Mouse (Mus musculus) liver, embryonic 16.5 days (tissue): Measurements from ENCODE around the gene Acss1. TPM values are rescaled to one million over a fixed set of nuclear protein-coding genes. Genes with fewer than 3 reads are reported as not detected.

Source experiments
- ATAC-seq: fragments of 200-750 bp; cut with Nextera tagmentation; 2 replicates; pipeline ENCODE4 v1.8.0; 2017; ENCODE audit warnings: low read depth, mild to moderate bottlenecking, moderate number of reproducible peaks, moderate library complexity
- H3K27ac ChIP-seq: fragments of 300-500 bp; sonication (generic); 2 replicates; pipeline ENCODE4 v1.5.1; 2014; ENCODE audit warnings: mild to moderate bottlenecking, low read length
- H3K27me3 ChIP-seq: fragments of 300-500 bp; sonication (generic); 2 replicates; pipeline ENCODE4 v1.6.1; 2014; ENCODE audit warnings: low read depth, low read length, mixed read lengths; ENCODE audit not compliant: control insufficient read depth, insufficient read depth
- H3K36me3 ChIP-seq: fragments of 300-500 bp; sonication (generic); 2 replicates; pipeline ENCODE4 v1.6.1; 2014; ENCODE audit warnings: mild to moderate bottlenecking; ENCODE audit not compliant: control insufficient read depth, insufficient read depth
- H3K4me1 ChIP-seq: fragments of 300-500 bp; sonication (generic); 2 replicates; pipeline ENCODE4 v1.6.1; 2014; ENCODE audit warnings: low read depth, low read length, mixed read lengths; ENCODE audit not compliant: control insufficient read depth
- H3K4me2 ChIP-seq: fragments of 300-500 bp; sonication (generic); 2 replicates; pipeline ENCODE4 v1.6.1; 2014; ENCODE audit warnings: low read depth, low read length, mixed read lengths
- H3K4me3 ChIP-seq: fragments of 300-500 bp; sonication (generic); 2 replicates; pipeline ENCODE4 v1.5.1; 2014; ENCODE audit warnings: low read depth, mild to moderate bottlenecking, low read length
- H3K9ac ChIP-seq: fragments of 300-500 bp; sonication (generic); 2 replicates; pipeline ENCODE4 v1.6.1; 2014; ENCODE audit warnings: low read depth, low read length
- H3K9me3 ChIP-seq: fragments of 300-500 bp; sonication (generic); replicated peaks from 2 replicates; pipeline ENCODE4 v1.6.1; 2016; ENCODE audit warnings: low read length; ENCODE audit not compliant: control insufficient read depth
- WGBS: fragments of 180-500 bp; shearing (Covaris S2); extraction: QIAGEN DNeasy Blood & Tissue Kit; methylation state at CpG from one replicate; pipeline ENCODE4 v1.1.7; 2014; ENCODE audit not compliant: insufficient replicate concordance; 5-methylcytosine and 5-hydroxymethylcytosine counted together
- polyA plus RNA-seq: library from polyadenylated mRNA; unstranded; fragments of >200 nt; fragmentation: Nextera tagmentation; extraction: Ambion mirVana; gene quantifications from 2 replicates; pipeline ENCODE4 v1.2.1, GENCODE M21; 2015

Acss1 gene
- polyA plus RNA-seq, 1 experiment from 2014 or later = 56.3 TPM

DNA sequence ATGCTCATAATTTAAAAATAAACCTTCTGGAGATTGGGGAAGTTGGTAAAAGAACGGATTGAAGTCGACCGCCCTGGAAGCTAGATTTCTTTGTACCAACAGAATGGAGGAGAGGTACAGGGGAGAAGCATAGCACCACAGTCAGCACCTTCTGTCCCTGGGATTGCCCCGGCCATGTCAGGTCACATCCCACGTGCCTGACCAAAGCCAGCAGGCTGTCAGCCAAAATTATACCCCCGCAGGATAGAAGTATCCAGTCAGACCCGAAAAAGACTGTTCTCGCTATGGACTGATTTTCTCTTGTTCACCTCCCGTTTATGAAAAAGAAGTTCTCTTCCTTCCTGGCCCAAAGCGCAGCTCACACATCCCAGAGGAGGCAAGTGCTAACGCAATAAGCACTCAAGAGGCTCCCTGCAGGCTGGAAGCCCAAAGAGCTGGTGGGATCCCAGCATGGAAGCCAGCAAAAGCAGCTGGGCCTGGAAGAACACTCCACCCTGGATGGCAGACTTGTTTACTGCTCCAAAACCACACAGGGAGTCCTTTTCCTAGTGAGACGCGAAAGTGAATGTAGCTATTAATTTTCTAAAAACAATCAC lies 19.9 kb downstream of the Acss1 start:
- WGBS = 67% methylated on average over 13 of the region's 13 CpGs
- no peak for ATAC-seq
- Histone ChIP-seq H3K27ac (no peak overlapping the region), H3K9ac (no peak overlapping the region), H3K36me3 (no peaks in the 10 kb centered on the region; the same call in 1 of the 2 replicates), H3K9me3 (no peaks in the 10 kb centered on the region), H3K27me3 (no peaks in the 10 kb centered on the region), H3K4me3 (no peak overlapping the region), H3K4me2 (no peak overlapping the region), H3K4me1 (peaks cover 45% of the 10 kb centered on the region)

DNA sequence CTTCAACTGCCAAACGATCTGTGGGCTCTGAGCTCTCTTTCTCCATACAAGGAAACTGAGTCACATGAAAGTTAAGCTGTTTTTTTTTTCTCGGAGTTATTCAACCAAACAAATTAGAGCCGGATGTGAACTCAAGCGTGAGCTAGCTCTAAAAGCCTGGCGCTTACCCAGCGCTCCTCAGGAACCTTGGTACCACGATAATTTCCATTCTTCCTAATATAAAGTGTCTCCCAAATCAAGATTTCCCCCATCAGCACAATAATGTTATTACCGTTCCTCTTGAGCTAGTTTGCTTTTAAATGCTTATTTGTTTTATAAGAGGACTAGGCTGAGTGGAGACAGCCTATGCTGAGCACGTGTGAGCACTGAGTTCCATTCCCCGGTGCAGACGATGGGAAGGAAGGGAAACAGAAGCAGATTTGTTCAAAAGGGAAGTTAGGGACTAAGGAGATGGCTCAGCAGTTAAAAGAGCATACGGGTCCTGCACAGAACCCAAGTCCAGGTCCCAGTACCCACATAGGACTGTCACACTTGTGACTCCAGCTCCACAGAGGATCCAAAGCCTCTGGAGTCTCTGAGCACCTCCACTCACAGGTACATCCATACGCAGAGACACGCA lies 20.5 kb downstream of the Acss1 start:
- Histone ChIP-seq H3K9me3 (no peaks in the 10 kb centered on the region), H3K27ac (0 out of 2 replicates have a peak overlapping the region, but pooled peaks have one; percentile 3), H3K27me3 (no peaks in the 10 kb centered on the region), H3K4me2 (no peak overlapping the region), H3K36me3 (no peaks in the 10 kb centered on the region; the same call in 1 of the 2 replicates), H3K4me1 (peaks cover 39% of the 10 kb centered on the region), H3K9ac (no peak overlapping the region), H3K4me3 (no peak overlapping the region)
- 74% methylated on average over 14 of the region's 14 CpGs for WGBS
- ATAC-seq = no peak

DNA sequence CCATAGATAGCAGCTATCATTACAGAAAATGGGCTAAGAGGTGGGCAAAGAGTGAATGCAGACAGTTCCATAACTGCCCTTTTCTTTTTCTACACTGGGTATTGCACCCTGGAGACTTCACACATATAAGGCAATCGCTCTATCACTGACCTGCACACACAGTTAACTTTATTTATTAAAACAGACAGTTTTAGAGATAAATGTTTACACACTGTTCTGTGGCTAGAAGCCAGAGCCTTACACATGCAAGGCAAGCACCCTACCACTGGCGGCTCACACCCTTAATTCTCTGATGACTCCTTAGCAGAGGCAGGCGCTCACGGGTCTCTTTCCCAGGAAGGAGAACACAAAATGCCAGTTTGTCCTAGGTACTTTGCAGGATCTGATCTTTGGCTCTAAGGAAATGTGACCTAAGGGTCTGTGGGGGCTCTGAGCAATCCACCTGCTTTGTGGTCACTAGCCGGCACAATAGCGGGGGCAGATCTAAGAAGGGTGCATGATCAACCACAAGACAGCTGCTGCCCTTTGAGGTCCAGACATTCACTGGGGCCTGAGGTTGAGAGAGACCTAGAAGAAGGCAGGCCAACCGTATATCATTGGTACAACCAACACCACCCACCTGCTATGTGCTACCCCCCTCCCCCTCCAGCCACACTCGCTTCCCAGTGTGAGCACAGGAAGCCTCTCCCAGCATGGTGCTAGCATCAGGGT lies 21.7 kb downstream of the Acss1 start:
- H3K36me3 ChIP-seq = peaks cover 4% of the 10 kb centered on the region
- H3K9ac ChIP-seq = no peak overlapping the region
- H3K9me3 ChIP-seq = no peaks in the 10 kb centered on the region
- 0 out of 2 replicates have a peak overlapping the region, but pooled peaks have one; percentile 26 for H3K27ac ChIP-seq
- 46% methylated on average over 8 of the region's 8 CpGs for WGBS
- no peaks in the 10 kb centered on the region for H3K27me3 ChIP-seq
- H3K4me1 ChIP-seq = peaks cover 38% of the 10 kb centered on the region
- peak; percentile 40 for ATAC-seq
- H3K4me2 ChIP-seq = no peak overlapping the region
- H3K4me3 ChIP-seq = no peak overlapping the region

DNA sequence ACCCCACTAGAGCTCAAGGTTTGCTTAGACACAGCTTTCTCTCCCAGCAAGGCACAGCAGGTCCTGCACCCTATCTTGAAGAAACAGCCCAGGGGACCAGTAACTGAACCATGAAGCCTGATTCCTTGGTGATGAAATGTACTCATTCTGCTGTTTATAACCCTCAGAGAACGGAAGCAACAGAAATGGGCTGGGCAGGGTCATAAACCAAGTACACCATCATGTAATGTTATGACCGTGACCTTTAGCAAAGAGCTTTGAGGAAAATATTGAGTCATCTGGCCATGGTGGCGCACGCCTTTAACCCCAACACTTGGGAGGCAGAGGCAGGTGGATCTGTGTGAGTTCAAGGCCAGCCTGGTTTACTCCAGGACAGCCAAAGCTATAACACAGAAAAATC lies 23.1 kb downstream of the Acss1 start:
- Histone ChIP-seq H3K9me3 (no peaks in the 10 kb centered on the region), H3K9ac (no peak overlapping the region), H3K27me3 (no peaks in the 10 kb centered on the region), H3K4me3 (no peak overlapping the region), H3K27ac (no peak overlapping the region), H3K4me2 (no peak overlapping the region), H3K4me1 (peaks cover 29% of the 10 kb centered on the region), H3K36me3 (peaks cover 4% of the 10 kb centered on the region)
- ATAC-seq = no peak
- 71% methylated on average over 4 of the region's 4 CpGs for WGBS

DNA sequence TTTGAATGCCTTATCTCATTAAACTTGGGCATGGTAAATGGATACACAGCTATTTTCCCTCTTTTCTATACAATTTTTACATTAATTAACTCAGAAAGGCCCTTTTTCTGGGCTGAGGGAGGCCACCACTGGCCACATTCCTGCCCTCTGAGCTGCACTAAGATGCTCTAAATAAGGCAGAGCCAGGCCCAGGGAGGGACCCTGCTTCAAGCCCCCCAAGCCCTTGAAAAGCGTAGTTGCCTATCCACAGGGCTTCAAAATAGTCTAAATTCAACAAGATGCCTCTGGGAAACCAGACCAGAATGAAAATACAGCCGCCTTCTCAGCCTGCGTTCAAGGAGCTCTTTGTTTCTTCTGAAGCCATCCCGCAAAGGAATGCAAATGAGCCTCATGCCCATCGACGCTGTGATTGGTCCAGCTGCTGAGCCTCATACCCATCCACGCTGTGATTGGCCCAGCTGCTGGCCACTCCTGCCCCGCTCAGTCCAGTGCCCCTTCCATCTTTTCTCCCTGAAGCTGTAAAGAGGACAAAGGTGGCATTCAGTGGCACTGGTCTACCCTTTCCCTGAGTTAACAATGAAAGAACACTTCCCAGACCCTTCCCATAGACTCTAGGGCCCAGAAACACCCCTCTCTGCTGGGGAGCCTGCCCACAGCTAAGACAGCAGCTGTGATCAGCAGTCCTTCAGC lies 24.4 kb downstream of the Acss1 start:
- H3K4me2 ChIP-seq = no peak overlapping the region
- no peak overlapping the region for H3K4me3 ChIP-seq
- no peaks in the 10 kb centered on the region for H3K9me3 ChIP-seq
- H3K36me3 ChIP-seq = peaks cover 4% of the 10 kb centered on the region
- no peak overlapping the region for H3K9ac ChIP-seq
- H3K4me1 ChIP-seq = peaks cover 23% of the 10 kb centered on the region
- ATAC-seq = peak; percentile 53
- WGBS = 81% methylated on average over 8 of the region's 8 CpGs
- no peak overlapping the region for H3K27ac ChIP-seq
- H3K27me3 ChIP-seq = no peaks in the 10 kb centered on the region

DNA sequence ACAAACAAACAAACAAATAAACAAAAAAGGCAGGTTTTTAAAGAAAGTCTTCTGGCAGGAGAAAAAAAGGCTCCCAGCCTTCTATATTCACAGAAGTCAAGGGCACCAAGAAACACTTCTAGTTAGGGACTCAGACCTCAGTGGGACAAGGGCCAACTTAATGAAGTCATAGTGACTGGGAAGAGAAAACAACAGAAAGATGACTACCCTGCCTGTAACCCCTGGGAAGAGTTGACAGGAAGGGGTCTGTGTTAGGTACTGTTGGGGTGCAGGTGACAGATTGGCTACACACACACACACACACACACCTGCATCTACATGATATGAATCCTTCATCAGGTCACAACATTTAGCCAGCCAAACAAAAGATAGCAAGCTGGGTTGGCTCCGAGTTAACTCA lies 25.1 kb downstream of the Acss1 start:
- Histone ChIP-seq H3K4me2 (no peak overlapping the region), H3K9ac (no peak overlapping the region), H3K27me3 (no peaks in the 10 kb centered on the region), H3K36me3 (peaks cover 4% of the 10 kb centered on the region), H3K4me3 (no peak overlapping the region), H3K4me1 (peaks cover 31% of the 10 kb centered on the region), H3K9me3 (no peaks in the 10 kb centered on the region), H3K27ac (no peak overlapping the region)
- no peak for ATAC-seq
- WGBS = 56% methylated on average over 1 of the region's 1 CpGs

DNA sequence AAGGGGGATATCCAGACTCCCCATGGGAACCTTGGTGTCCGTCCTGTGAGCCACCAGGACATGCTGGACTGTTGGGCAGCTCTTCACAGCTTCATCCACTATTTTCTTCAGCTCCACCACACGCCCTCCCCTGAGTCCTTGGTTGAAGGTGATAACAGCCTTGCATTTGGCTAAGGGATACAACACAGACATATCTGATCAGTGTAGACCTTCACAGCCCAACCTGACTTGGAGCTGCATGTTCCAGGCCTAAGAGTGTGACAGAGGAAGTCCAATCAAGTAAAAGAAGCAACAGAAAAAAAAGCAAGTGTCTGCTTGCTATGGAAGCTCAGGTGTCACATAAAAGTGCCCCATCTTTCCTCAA lies 29.9 kb downstream of the Acss1 start:
- H3K9ac ChIP-seq = no peak overlapping the region
- peaks cover 26% of the 10 kb centered on the region for H3K4me1 ChIP-seq
- no peak overlapping the region for H3K27ac ChIP-seq
- ATAC-seq = peak; percentile 77
- H3K4me3 ChIP-seq = no peak overlapping the region
- H3K27me3 ChIP-seq = no peaks in the 10 kb centered on the region
- peaks cover 25% of the 10 kb centered on the region for H3K36me3 ChIP-seq
- WGBS = 34% methylated on average over 2 of the region's 2 CpGs
- no peaks in the 10 kb centered on the region for H3K9me3 ChIP-seq
- no peak overlapping the region for H3K4me2 ChIP-seq

DNA sequence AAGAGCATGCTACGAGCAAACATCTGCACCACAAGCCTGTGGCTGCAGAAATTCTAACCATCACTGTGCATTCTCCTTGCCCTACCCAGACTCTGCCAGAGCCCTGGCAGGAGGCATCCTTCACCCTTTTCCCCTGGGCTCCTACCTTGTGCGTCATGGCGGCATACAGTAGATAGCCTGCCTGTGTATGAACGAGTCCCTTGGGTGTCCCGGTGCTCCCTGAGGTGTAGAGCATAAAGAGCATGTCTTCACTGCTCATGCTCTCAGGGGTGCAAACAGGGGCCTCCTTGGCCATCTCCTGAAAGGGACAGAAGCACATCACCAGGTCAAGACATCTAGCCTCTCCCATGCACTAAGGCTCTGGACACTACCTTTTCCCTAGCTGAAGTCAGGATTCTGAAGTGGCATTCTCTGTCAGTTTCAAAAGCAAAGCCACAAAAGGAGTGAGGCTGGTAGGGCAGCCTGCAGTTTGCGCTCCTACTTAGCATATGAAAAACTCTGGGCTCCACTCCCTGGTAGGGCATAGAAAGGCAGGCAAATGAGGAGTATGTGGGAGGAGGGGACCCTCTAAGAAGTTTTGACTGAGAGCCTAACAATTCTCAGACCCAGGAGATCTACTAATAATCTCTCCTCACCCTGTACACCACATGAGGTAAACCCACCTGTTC lies 30.5 kb downstream of the Acss1 start:
- Histone ChIP-seq H3K4me2 (no peak overlapping the region), H3K4me1 (peaks cover 26% of the 10 kb centered on the region), H3K9me3 (no peaks in the 10 kb centered on the region), H3K4me3 (no peak overlapping the region), H3K27me3 (no peaks in the 10 kb centered on the region), H3K36me3 (peaks cover 25% of the 10 kb centered on the region), H3K9ac (no peak overlapping the region), H3K27ac (no peak overlapping the region)
- no peak for ATAC-seq
- WGBS = 77% methylated on average over 6 of the region's 6 CpGs
